Comparison of ENCODE assay signal across 7 mouse cellular contexts in the genomic region with DNA sequence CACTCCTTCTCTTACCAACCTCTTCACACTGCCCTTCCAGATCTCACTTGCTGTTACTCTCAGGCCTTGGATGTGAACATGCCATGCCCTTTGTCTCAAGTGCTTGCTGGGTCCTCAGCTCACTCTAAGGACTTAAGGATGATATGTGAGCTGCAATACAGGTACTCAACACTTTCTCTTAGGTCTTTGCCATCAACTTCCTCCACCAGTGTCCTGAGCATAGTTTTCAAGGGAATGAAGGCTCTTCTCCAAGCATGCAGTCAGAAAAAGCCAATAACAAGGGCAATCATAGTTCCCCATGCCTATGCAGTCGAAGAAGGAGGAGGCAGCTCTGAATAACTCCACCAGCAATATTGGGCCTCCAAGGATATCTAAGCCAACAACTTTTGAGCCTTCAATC.
DNase-seq lines count a peak whose midpoint lies in the region.

No protein-coding gene starts in this region.

- DNase-seq in adrenal gland, adult 2 months, result peak; percentile 3
- DNase-seq in frontal cortex, postnatal 25 days (ENCODE audit: low spot score in 2 of 2), result peak; percentile 2 to 5
- peak; percentile 37 to 42 for DNase-seq in heart, adult 9 months (ENCODE audit: low spot score in 2 of 2)
- DNase-seq in kidney, adult 8-10 months, result peak; percentile 11 to 12
- peak; percentile 8 for DNase-seq in lung, postnatal 10 days
- DNase-seq in spleen, adult 12 weeks (ENCODE audit: low spot score), result peak; percentile 44
- DNase-seq in urinary bladder, adult 18-20 months (ENCODE audit: low spot score in 2 of 2), result peak; percentile 1 to 7

Comparison
In these comparisons a context has a peak if more than half of its experiments do, and no peak if none do; other contexts are left out.
1. Peak in every context shown above with its lines: DNase-seq.